Mouse (Mus musculus) intestine, postnatal 0 days (tissue): ENCODE data around the gene Entpd4b. TPM values are rescaled to one million over a fixed set of nuclear protein-coding genes. Genes with fewer than 3 reads are reported as not detected.
"Not testable (repeated sequence)": the region's sequence is repeated elsewhere in the genome, so short reads cannot be mapped to it uniquely, and the experiment has no call there.

Experiments
- ATAC-seq: fragments of 200-750 bp; cut with Nextera tagmentation; 2 replicates; pipeline ENCODE4 v1.8.0; 2017; ENCODE audit warnings: mild to moderate bottlenecking, moderate TSS enrichment, moderate library complexity
- H3K27ac ChIP-seq: fragments of 300-500 bp; sonication (generic); 2 replicates; pipeline ENCODE4 v1.5.1; 2014; ENCODE audit warnings: mild to moderate bottlenecking, low read depth, low read length, moderate library complexity
- H3K27me3 ChIP-seq: fragments of 300-500 bp; sonication (generic); replicated peaks from 2 replicates; pipeline ENCODE4 v1.6.1; 2014; ENCODE audit warnings: low read length, mixed read lengths; ENCODE audit not compliant: control insufficient read depth, insufficient read depth
- H3K36me3 ChIP-seq: fragments of 300-500 bp; sonication (generic); 2 replicates; pipeline ENCODE4 v1.6.1; 2014; ENCODE audit warnings: mild to moderate bottlenecking, moderate library complexity; ENCODE audit not compliant: control insufficient read depth, insufficient read depth
- H3K4me1 ChIP-seq: fragments of 300-500 bp; sonication (generic); replicated peaks from 2 replicates; pipeline ENCODE4 v1.6.1; 2014; ENCODE audit warnings: antibody characterized with exemption, low read length, mixed read lengths; ENCODE audit not compliant: control insufficient read depth, insufficient read depth
- H3K4me2 ChIP-seq: fragments of 300-500 bp; sonication (generic); replicated peaks from 2 replicates; pipeline ENCODE4 v1.6.1; 2014; ENCODE audit warnings: low read depth, mild to moderate bottlenecking, moderate library complexity
- H3K4me3 ChIP-seq: fragments of 300-500 bp; sonication (generic); 2 replicates; pipeline ENCODE4 v1.5.1; 2014; ENCODE audit warnings: low read depth, low read length
- H3K9ac ChIP-seq: fragments of 300-500 bp; sonication (generic); 2 replicates; pipeline ENCODE4 v1.6.1; 2014; ENCODE audit warnings: mild to moderate bottlenecking, low read depth, low read length
- H3K9me3 ChIP-seq: fragments of 300-500 bp; sonication (generic); 2 replicates; pipeline ENCODE4 v1.6.1; 2016; ENCODE audit warnings: mixed run types; ENCODE audit not compliant: control insufficient read depth
- WGBS: fragments of 180-500 bp; shearing (Covaris S2); extraction: QIAGEN DNeasy Blood & Tissue Kit; methylation state at CpG from one replicate; pipeline ENCODE4 v1.1.7; 2014; 5-methylcytosine and 5-hydroxymethylcytosine counted together
- polyA plus RNA-seq: library from polyadenylated mRNA; unstranded; fragments of >200 nt; fragmentation: Nextera tagmentation; extraction: Ambion mirVana; gene quantifications from 2 replicates; pipeline ENCODE4 v1.2.1, GENCODE M21; 2015

Entpd4b gene
- polyA plus RNA-seq, 1 experiment from 2014 or later, result 9.9 TPM

GRCm38 (mm10) chr14:69544033-69544432, 11.2 kb upstream of the Entpd4b start:
- not testable (repeated sequence) for H3K27me3 ChIP-seq, H3K36me3 ChIP-seq, H3K4me1 ChIP-seq, H3K9me3 ChIP-seq, H3K27ac ChIP-seq, ATAC-seq, H3K9ac ChIP-seq, H3K4me2 ChIP-seq, H3K4me3 ChIP-seq
- WGBS, result no CpG with 5 or more reads among the region's 7 CpGs

GRCm38 (mm10) chr14:69545052-69545451, 10.2 kb upstream of the Entpd4b start:
- not testable (repeated sequence) for ATAC-seq
- no CpG with 5 or more reads among the region's 2 CpGs for WGBS

GRCm38 (mm10) chr14:69547310-69547709, 7.9 kb upstream of the Entpd4b start:
- H3K27ac ChIP-seq, ATAC-seq, H3K36me3 ChIP-seq, H3K4me2 ChIP-seq, H3K9ac ChIP-seq, H3K9me3 ChIP-seq, H3K4me1 ChIP-seq, H3K27me3 ChIP-seq, H3K4me3 ChIP-seq: not testable (repeated sequence)
- no CpG with 5 or more reads among the region's 4 CpGs for WGBS

More at GRCm38 (mm10) chr14:69545052-69545451, 10.2 kb upstream of the Entpd4b start:
- not testable (repeated sequence) for H3K27ac ChIP-seq, H3K9me3 ChIP-seq, H3K9ac ChIP-seq, H3K27me3 ChIP-seq, H3K36me3 ChIP-seq, H3K4me2 ChIP-seq, H3K4me1 ChIP-seq, H3K4me3 ChIP-seq

GRCm38 (mm10) chr14:69556820-69557219, 1.6 kb downstream of the Entpd4b start:
- not testable (repeated sequence) for ATAC-seq
- no CpG with 5 or more reads among the region's 8 CpGs for WGBS

GRCm38 (mm10) chr14:69557550-69557949, 2.3 kb downstream of the Entpd4b start:
- not testable (repeated sequence) for ATAC-seq, H3K27ac ChIP-seq, H3K9me3 ChIP-seq, H3K4me2 ChIP-seq, H3K27me3 ChIP-seq, H3K36me3 ChIP-seq, H3K4me1 ChIP-seq, H3K9ac ChIP-seq, H3K4me3 ChIP-seq
- WGBS, result no CpG with 5 or more reads among the region's 14 CpGs

More at GRCm38 (mm10) chr14:69556820-69557219, 1.6 kb downstream of the Entpd4b start:
- not testable (repeated sequence) for H3K4me1 ChIP-seq, H3K27me3 ChIP-seq, H3K9me3 ChIP-seq, H3K4me2 ChIP-seq, H3K4me3 ChIP-seq, H3K9ac ChIP-seq, H3K36me3 ChIP-seq, H3K27ac ChIP-seq

Other genes with a start within 250 kb of the Entpd4b start
- gene Gm16867, start 52.1 kb upstream of the Entpd4b start, polyA plus RNA-seq, result 0.12 TPM in 1 of 2 replicates, not detected in the other
- gene Gm27179, start 42.9 kb upstream of the Entpd4b start, polyA plus RNA-seq, result not detected in 2 replicates